Mouse (Mus musculus) C2C12 (cell line): ENCODE measurements at regions not wholly inside any gene's neighbourhood (a gene's known extent, or its start where the extent isn't known, plus 50 kb on each side); places are given as distances from the start of the nearest gene placed in this dataset.

Source experiments
- H3K27me3 ChIP-seq: one replicate; pipeline ENCODE4 v1.6.1; 2011; ENCODE audit not compliant: control insufficient read depth, insufficient read depth, insufficient read length
- H3K36me3 ChIP-seq: one replicate; pipeline ENCODE4 v1.6.1; 2011; ENCODE audit not compliant: control insufficient read depth, insufficient read depth
- H3K4me3 ChIP-seq: one replicate; pipeline ENCODE4 v1.5.1; 2011; ENCODE audit warnings: mild to moderate bottlenecking, control low read depth; ENCODE audit not compliant: poor library complexity, insufficient read depth, severe bottlenecking
- H3K79me2 ChIP-seq: one replicate; pipeline ENCODE4 v1.6.1; 2011; ENCODE audit not compliant: control insufficient read depth, insufficient read depth
- H3K79me3 ChIP-seq: one replicate; pipeline ENCODE4 v1.6.1; 2011; ENCODE audit warnings: low read depth, control low read depth
- H3ac ChIP-seq: one replicate; pipeline ENCODE3; 2011; ENCODE audit warnings: low read depth; ENCODE audit not compliant: control insufficient read depth, insufficient read length
- CEBPB ChIP-seq: IDR thresholded peaks from one replicate; pipeline ENCODE4 v1.6.1; 2011; ENCODE audit warnings: low read depth, mild to moderate bottlenecking, control low read depth, moderate library complexity
- CTCF ChIP-seq: IDR thresholded peaks from one replicate; pipeline ENCODE4 v1.5.1; 2011; ENCODE audit not compliant: control insufficient read depth, insufficient read depth, insufficient read length
- FOSL1 ChIP-seq: IDR thresholded peaks from one replicate; pipeline ENCODE4 v1.8.0; 2011; ENCODE audit warnings: mild to moderate bottlenecking, low read length; ENCODE audit not compliant: poor library complexity, insufficient read depth, severe bottlenecking
- MAX ChIP-seq: IDR thresholded peaks from one replicate; pipeline ENCODE4 v1.6.1; 2011; ENCODE audit warnings: mild to moderate bottlenecking, control low read depth
- MYOD1 ChIP-seq: IDR thresholded peaks from one replicate; pipeline ENCODE4 v1.6.1; 2011; ENCODE audit warnings: low read depth; ENCODE audit not compliant: control insufficient read depth, insufficient read length
- MYOG ChIP-seq: IDR thresholded peaks from one replicate; pipeline ENCODE4 v1.6.1; 2011; ENCODE audit not compliant: control insufficient read depth, insufficient read length; ENCODE audit errors: extremely low read depth
- USF1 ChIP-seq: IDR thresholded peaks from one replicate; pipeline ENCODE4 v1.6.1; 2011; ENCODE audit warnings: low read depth, mild to moderate bottlenecking, control low read depth, moderate library complexity

DNA sequence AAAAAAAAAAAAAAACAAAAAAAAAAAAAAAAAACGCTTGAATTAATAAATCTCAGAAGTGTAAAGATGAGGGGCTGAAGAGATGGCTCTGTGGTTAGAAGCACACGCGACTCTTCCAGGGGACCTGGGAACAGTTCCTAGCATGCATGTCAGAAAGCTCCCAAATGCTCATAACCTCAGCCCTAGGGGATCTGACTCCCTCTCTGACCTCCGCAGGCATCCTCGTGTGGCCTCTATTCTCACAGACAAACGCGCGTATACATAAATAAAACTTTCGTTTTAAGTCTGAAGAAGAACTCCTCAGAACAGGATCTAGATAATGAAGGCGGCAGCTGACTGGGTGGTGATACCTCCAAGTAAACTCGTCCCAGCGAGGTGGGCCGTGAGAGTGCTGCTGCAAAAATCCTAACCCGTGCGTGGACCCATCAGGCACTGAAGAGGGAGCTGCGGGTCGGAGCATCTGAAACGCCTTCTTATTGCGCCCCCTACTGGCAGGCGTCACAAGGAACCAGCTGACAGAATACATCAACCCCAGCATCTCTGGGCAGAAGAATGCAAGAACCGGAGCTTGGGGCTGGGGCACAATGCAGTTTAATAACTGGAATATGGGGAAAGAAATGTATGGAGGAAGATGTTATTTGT is 266.2 kb downstream of the Pdcd6ip start:
- H3K79me2 ChIP-seq, result no peaks in the 10 kb centered on the region
- TF ChIP-seq CTCF (peak; percentile 67), MYOG (no peak), CEBPB (no peak), MAX (no peak)
- H3K27me3 ChIP-seq, result no peaks in the 10 kb centered on the region
- no peaks in the 10 kb centered on the region for H3K36me3 ChIP-seq
- no peak overlapping the region for H3ac ChIP-seq
- no peak overlapping the region for H3K4me3 ChIP-seq
- H3K79me3 ChIP-seq, result no peaks in the 10 kb centered on the region

DNA sequence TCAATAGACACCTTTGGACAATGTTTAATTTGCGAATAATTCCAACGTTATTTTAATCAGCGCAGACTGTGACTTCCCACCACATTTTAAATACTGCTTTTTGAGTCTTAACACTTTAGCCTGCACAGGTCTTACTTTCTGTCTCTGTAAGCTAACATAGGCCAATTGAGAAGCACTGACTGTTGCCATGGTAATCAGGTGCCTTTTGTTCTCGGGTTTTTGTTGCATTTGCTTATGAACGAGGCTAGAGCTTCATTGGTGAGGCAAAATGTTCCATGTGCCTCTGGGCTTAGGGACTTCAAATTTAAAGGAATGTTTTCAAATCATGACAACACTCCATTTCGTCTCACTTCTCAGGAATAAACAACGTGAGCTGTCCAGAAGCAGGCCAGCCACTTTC is 269.7 kb downstream of the Pdcd6ip start:
- no peak for TF ChIP-seq CEBPB
- TF ChIP-seq USF1, result no peak
- TF ChIP-seq MYOG, result no peak
- TF ChIP-seq MAX, result no peak
- no peak for TF ChIP-seq FOSL1
- TF ChIP-seq CTCF, result no peak
- TF ChIP-seq MYOD1, result no peak
- no peaks in the 10 kb centered on the region for H3K27me3 ChIP-seq
- H3ac ChIP-seq, result no peak overlapping the region

DNA sequence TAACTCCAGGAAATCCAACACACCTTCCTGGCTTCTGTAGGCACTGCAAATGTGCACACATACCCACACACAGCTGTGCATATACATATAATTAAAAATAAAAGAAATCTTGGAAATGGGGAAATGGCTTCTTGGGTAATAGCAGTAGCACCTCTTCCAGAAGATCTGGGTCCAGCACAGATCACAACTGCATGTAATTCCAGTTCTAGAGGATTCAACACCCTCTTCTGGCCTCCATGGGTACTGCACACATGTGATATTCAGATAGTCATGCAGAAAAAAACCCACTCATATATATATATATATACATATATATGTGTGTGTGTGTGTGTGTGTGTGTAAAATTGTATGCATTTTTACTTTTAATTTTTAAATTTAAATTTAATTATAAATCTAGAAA is 272.1 kb downstream of the Pdcd6ip start:
- Histone ChIP-seq H3ac (no peak overlapping the region), H3K79me3 (no peaks in the 10 kb centered on the region), H3K36me3 (no peaks in the 10 kb centered on the region), H3K79me2 (no peaks in the 10 kb centered on the region), H3K27me3 (no peaks in the 10 kb centered on the region), H3K4me3 (no peak overlapping the region)
- TF ChIP-seq FOSL1 (no peak), MYOD1 (no peak), CTCF (no peak), CEBPB (no peak), MYOG (no peak), USF1 (no peak), MAX (no peak)

More for the DNA sequence above, 269.7 kb downstream of the Pdcd6ip start:
- no peaks in the 10 kb centered on the region for H3K36me3 ChIP-seq
- H3K4me3 ChIP-seq, result no peak overlapping the region
- no peaks in the 10 kb centered on the region for H3K79me2 ChIP-seq
- no peaks in the 10 kb centered on the region for H3K79me3 ChIP-seq

DNA sequence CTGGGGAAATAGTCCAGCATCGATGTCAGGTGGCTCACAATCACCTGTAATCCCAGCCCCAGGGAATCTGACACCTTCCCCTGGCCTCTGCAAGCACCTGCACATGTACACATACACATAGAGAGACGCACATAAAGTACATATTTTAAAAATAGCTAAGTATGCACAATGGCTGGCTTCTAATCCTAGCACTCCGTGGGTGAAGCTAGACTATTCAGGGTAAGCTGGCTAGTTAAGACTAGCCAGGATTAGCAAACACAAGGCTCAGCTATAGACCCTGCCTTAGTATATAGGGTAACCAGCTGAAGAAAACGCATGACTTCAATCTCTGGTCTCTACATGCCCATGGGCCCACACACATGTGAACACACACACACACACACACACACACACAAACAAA is 274.6 kb downstream of the Pdcd6ip start:
- Histone ChIP-seq H3K4me3 (no peak overlapping the region), H3K27me3 (no peaks in the 10 kb centered on the region), H3K79me3 (no peaks in the 10 kb centered on the region), H3K79me2 (no peaks in the 10 kb centered on the region), H3K36me3 (no peaks in the 10 kb centered on the region), H3ac (no peak overlapping the region)
- TF ChIP-seq MAX, result no peak
- TF ChIP-seq FOSL1, result no peak
- TF ChIP-seq MYOD1, result no peak
- no peak for TF ChIP-seq USF1
- TF ChIP-seq CEBPB, result no peak
- no peak for TF ChIP-seq MYOG
- TF ChIP-seq CTCF, result no peak

DNA sequence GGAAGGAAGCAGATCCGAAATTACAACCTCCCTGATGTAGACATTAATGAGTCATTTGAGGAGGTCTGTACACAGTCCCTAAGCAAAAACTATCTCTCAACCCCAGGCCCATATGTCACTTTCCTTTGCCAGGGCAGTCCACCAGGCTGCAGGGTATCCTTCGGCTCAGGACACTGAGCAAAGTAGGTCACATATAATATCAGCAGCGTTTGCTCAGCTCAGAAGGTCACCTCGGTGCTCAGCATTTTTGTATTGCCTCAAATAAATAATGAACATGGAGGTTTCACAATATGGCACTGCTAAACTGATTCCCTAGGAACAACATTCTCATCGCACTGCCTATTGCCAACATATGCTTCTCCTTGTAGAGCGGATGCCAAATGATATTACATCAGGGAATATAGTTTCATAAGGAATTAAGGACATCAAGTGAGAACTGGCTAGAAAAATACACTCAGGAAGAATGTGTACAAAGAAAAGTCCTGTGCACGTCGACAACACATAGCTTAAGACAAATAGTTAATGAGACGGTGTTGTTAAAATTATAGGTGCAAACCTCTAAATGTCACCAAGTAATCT is 275.4 kb downstream of the Pdcd6ip start:
- Histone ChIP-seq H3K79me3 (no peaks in the 10 kb centered on the region), H3K27me3 (no peaks in the 10 kb centered on the region), H3K79me2 (no peaks in the 10 kb centered on the region), H3ac (no peak overlapping the region), H3K4me3 (no peak overlapping the region), H3K36me3 (no peaks in the 10 kb centered on the region)
- TF ChIP-seq FOSL1 (no peak), USF1 (no peak), CTCF (no peak), MYOD1 (no peak), MYOG (no peak), CEBPB (no peak), MAX (no peak)

DNA sequence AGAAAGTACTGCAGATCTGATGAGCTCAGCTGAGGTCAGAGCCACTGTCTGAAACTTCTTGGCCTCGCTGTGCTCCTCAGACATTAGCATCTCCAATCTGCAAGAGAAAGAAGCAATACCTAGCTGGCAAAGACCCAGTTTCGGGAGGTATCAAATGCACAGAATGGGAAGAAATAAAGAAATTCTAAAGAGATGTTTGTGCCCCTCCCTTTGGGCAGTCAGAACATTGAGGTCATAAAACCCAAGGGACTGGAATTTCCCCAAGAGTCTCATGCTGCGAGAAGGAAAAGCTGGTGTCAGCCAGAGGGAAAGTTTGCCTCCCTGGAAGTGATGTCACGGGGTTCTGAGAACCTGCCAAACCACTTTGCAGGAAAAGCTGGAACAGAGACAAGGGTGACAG is 277.6 kb downstream of the Pdcd6ip start:
- Histone ChIP-seq H3K27me3 (no peaks in the 10 kb centered on the region), H3K79me2 (no peaks in the 10 kb centered on the region), H3ac (no peak overlapping the region), H3K36me3 (no peaks in the 10 kb centered on the region), H3K79me3 (no peaks in the 10 kb centered on the region), H3K4me3 (no peak overlapping the region)
- no peak for TF ChIP-seq USF1
- no peak for TF ChIP-seq FOSL1
- TF ChIP-seq MYOG, result no peak
- no peak for TF ChIP-seq MYOD1
- no peak for TF ChIP-seq MAX
- TF ChIP-seq CTCF, result no peak
- no peak for TF ChIP-seq CEBPB
